In the genomic region with DNA sequence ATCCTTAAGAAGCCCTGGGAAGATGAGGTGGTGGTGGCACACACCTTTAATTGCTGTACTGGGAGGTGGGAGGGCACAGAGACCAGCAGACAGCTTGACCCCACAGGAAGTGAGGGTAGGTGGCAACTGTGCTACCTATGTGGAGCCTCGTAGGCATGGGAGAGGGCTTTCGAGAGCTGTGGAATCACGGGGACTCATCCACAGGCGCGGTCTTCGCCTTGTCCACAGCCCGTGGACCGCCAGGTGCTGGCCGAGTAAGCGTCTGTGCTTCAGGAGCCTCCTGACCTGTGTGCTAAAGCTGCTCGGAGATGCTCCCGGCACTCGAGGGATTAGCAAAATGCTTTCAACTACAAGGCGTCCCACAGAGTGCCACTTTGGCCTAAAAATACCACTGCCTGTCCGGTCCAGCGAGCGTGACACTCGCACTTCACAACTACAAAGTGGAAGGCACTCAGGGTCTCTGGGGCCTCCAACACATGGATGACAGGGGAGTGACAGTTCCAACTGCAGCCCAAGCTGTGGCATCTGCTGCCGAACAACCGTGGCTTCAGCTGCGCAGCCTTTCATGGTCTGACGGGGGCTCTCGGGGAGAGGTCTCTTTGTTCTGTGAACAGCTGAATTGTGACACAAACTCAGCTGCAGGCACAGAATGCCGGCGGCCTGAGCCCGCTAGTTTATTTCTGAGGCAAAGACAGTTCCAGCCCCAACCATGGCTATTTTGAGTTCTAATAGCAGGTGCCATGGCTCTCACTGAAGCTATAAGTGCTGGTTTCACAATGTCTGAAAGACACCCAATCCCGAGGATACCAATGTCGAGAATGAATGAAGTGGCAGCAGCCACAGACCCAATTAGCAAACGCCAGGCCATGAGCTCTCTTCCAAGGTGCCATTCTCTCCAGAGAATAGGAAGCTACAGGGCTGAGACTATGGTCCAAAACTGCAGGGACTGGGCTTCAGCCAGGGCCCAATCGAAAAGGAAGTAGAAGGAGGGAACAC, we compare ENCODE assay signal across 8 mouse cellular contexts. TPM values are rescaled to one million over a fixed set of nuclear protein-coding genes. Genes with fewer than 3 reads are reported as not detected.
A peak's percentile ranks its signal among the peaks of the same experiment; 100 is the strongest.
DNase-seq lines count a peak whose midpoint lies in the region; ATAC-seq lines count a peak whose summit lies in the region.

No protein-coding gene starts in this region.

- H3K9me3 ChIP-seq in heart, embryonic 14.5 days (ENCODE audit: control insufficient read depth, low read length), result no peaks in the 10 kb centered on the region
- H3K9me3 ChIP-seq in midbrain, embryonic 12.5 days, result no peaks in the 10 kb centered on the region

- ATAC-seq in heart, embryonic 14.5 days (ENCODE audit: insufficient number of reproducible peaks, insufficient read depth, low FRiP score, low read depth), result no peak
- peak; percentile 89 for ATAC-seq in midbrain, embryonic 12.5 days (ENCODE audit: low FRiP score, low read depth)

- WGBS in heart, embryonic 14.5 days, result 35% methylated on average over 30 of the region's 30 CpGs
- 20% methylated on average over 30 of the region's 30 CpGs for WGBS in midbrain, embryonic 12.5 days

- peaks cover 36% of the 10 kb centered on the region for H3K27me3 ChIP-seq in heart, embryonic 14.5 days (ENCODE audit: control insufficient read depth, insufficient read depth, low read length)
- no peaks in the 10 kb centered on the region for H3K27me3 ChIP-seq in midbrain, embryonic 12.5 days

- DNase-seq in cerebellum, postnatal 10 days, result peak; percentile 28 to 38
- DNase-seq in cerebellum, adult 11 months, result no peak
- peak; percentile 58 for DNase-seq in embryo, embryonic 10 days (ENCODE audit: low spot score)
- DNase-seq in thymus, postnatal 4 days, result peak; percentile 84
- DNase-seq in testis, postnatal 14 days (ENCODE audit: low spot score), result no peak
- DNase-seq in ovary, postnatal 10 days (ENCODE audit: low spot score), result no peak

- H3K9ac ChIP-seq in heart, embryonic 14.5 days (ENCODE audit: low read length), result no peak overlapping the region
- H3K9ac ChIP-seq in midbrain, embryonic 12.5 days (replicated peaks), result 0 out of 2 replicates have a peak overlapping the region, but pooled peaks have one; percentile 20

- H3K36me3 ChIP-seq in heart, embryonic 14.5 days (ENCODE audit: control insufficient read depth, insufficient read depth, low read length), result no peaks in the 10 kb centered on the region; the same call in 1 of the 2 replicates
- peaks cover 13% of the 10 kb centered on the region; the same call in 1 of the 2 replicates for H3K36me3 ChIP-seq in midbrain, embryonic 12.5 days

- H3K4me1 ChIP-seq in heart, embryonic 14.5 days (ENCODE audit: control insufficient read depth in 2 of 2, insufficient read depth in 2 of 2, low read length in 2 of 2), result peaks cover 18 to 23% of the 10 kb centered on the region in 2 experiments
- peaks cover 28% of the 10 kb centered on the region for H3K4me1 ChIP-seq in midbrain, embryonic 12.5 days

- H3K27ac ChIP-seq in heart, embryonic 14.5 days (replicated peaks in 1 of 2; ENCODE audit: control insufficient read depth in 1 of 2, insufficient read depth in 1 of 2, low read depth in 2 of 2, low read length in 2 of 2), result peak overlapping the region in 1 of 2 experiments; percentile 26; a peak in 1 of 4 replicates
- peak overlapping the region; percentile 79 for H3K27ac ChIP-seq in midbrain, embryonic 12.5 days (replicated peaks)

- peak overlapping the region; percentile 52 for H3K4me2 ChIP-seq in heart, embryonic 14.5 days (ENCODE audit: low read length)
- H3K4me2 ChIP-seq in midbrain, embryonic 12.5 days (replicated peaks), result peak overlapping the region; percentile 35

- peak overlapping the region in 1 of 2 experiments; percentile 8; a peak in 1 of 4 replicates for H3K4me3 ChIP-seq in heart, embryonic 14.5 days (ENCODE audit: control insufficient read depth in 1 of 2, insufficient read depth in 1 of 2, low read depth in 1 of 2, low read length in 2 of 2)
- no peak overlapping the region for H3K4me3 ChIP-seq in midbrain, embryonic 12.5 days

RNA-seq across cellular contexts. Expression of gene Mad1l1, which starts 57.3 kb away (rescaled TPM):
- 20.5 and 21.9 TPM in 2 replicates for polyA plus RNA-seq in heart, embryonic 14.5 days (2014; fragmentation: Nextera tagmentation; extraction: Ambion mirVana)
- polyA plus RNA-seq in midbrain, embryonic 12.5 days (2016; fragmentation: Nextera tagmentation; extraction: Ambion mirVana), result 47.8 and 48.7 TPM in 2 replicates

RNA-seq across cellular contexts. Expression of gene Nudt1, which starts 57.4 kb away (rescaled TPM):
- polyA plus RNA-seq in heart, embryonic 14.5 days (2014; fragmentation: Nextera tagmentation; extraction: Ambion mirVana), result 22.2 and 22.7 TPM in 2 replicates
- polyA plus RNA-seq in midbrain, embryonic 12.5 days (2016; fragmentation: Nextera tagmentation; extraction: Ambion mirVana), result 38.3 and 40.6 TPM in 2 replicates

Comparison
In these comparisons a context has a peak if more than half of its experiments do, and no peak if none do; other contexts are left out.
1. DNase-seq: peak in cerebellum, postnatal 10 days (2 of 2), embryo, embryonic 10 days (single experiment) and thymus, postnatal 4 days (single experiment); none in cerebellum, adult 11 months (single experiment), testis, postnatal 14 days (single experiment) and ovary, postnatal 10 days (single experiment).